12 mouse cellular contexts compared by ENCODE assay signal in the genomic region with DNA sequence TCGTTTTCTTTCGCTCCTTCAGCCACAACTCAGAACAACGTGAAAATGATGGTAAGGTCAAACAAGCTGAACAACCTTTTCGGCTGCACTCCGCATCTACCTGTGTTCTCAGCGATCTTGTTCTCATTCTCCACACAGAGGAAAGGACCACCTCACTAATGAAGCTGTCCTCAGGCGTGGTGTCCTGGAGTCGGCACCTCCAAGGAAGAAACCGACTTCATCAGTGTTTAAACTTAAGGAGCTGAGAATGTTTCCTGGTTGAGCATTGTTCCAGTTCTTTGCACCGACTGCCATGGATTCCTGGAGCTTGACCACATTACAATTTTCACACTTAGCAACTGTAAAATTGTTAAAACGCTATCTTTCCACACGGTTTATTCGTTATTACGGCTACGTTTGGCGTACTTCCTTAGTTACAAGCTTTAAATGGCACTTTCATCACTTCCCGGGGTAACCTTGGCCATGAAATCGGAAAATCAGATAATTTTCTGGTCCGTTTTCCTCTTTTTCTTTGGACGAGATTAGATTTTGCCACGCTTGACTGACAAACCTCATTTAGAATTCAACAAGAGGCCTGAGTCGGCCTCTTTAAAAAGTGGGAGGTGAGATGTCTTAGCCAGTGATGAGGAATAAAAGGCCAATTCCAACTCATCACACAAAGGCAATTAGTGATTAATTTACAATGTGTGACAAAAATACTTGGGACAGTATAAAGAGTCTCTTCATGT.
DNase-seq lines count a peak whose midpoint lies in the region; ATAC-seq and TF ChIP-seq lines count a peak whose summit lies in the region.
"Had no signal": no experiment of that assay in that cellular context is flagged by ENCODE, and none has a peak within 500 bp of the region (broad histone marks: within the 10 kb centered on the region; RNA-seq: fewer than 3 reads in every experiment).

No protein-coding gene starts in this region.

- H3K4me2 ChIP-seq in kidney, embryonic 15.5 days, result 0 out of 2 replicates have a peak overlapping the region, but pooled peaks have one; percentile 10
- H3K4me2 ChIP-seq in embryonic facial prominence, embryonic 14.5 days (ENCODE audit: low read depth, low read length), result no peak overlapping the region
- H3K4me2 ChIP-seq in hindbrain, embryonic 15.5 days, result peak overlapping the region; percentile 50
- peak overlapping the region; percentile 12; the same call in 1 of the 2 replicates for H3K4me2 ChIP-seq in neural tube, embryonic 14.5 days (ENCODE audit: low read depth, low read length)

- H3K9me3 ChIP-seq in kidney, embryonic 15.5 days (replicated peaks), result no peaks in the 10 kb centered on the region
- H3K9me3 ChIP-seq in embryonic facial prominence, embryonic 14.5 days (ENCODE audit: control insufficient read depth, low read length), result no peaks in the 10 kb centered on the region
- H3K9me3 ChIP-seq in hindbrain, embryonic 15.5 days, result no peaks in the 10 kb centered on the region
- no peaks in the 10 kb centered on the region for H3K9me3 ChIP-seq in neural tube, embryonic 14.5 days (ENCODE audit: control insufficient read depth, low read length)
- H3K9me3 ChIP-seq: megakaryocyte, embryonic 14.5 days had no signal

- H3K27ac ChIP-seq in kidney, embryonic 15.5 days, result no peak overlapping the region
- no peak overlapping the region for H3K27ac ChIP-seq in embryonic facial prominence, embryonic 14.5 days (replicated peaks; ENCODE audit: low read depth, low read length)
- no peak overlapping the region for H3K27ac ChIP-seq in hindbrain, embryonic 15.5 days (replicated peaks)
- no peak overlapping the region for H3K27ac ChIP-seq in neural tube, embryonic 14.5 days (ENCODE audit: low read depth, low read length)
- no peak overlapping the region for H3K27ac ChIP-seq in heart, adult 2 months
- H3K27ac ChIP-seq: liver, embryonic 14.5 days had no signal

- TF ChIP-seq EP300 in heart, adult 2 months (IDR thresholded peaks at IDR 0.05; ENCODE audit: insufficient read depth, low read depth, low read length), result no peak

- no peaks in the 10 kb centered on the region for H3K4me1 ChIP-seq in kidney, embryonic 15.5 days
- no peaks in the 10 kb centered on the region for H3K4me1 ChIP-seq in embryonic facial prominence, embryonic 14.5 days (ENCODE audit: control insufficient read depth, insufficient read depth, low read length)
- peaks cover 7% of the 10 kb centered on the region for H3K4me1 ChIP-seq in hindbrain, embryonic 15.5 days (replicated peaks)
- H3K4me1 ChIP-seq in neural tube, embryonic 14.5 days (ENCODE audit: control insufficient read depth, insufficient read depth, low read length), result no peaks in the 10 kb centered on the region
- no peaks in the 10 kb centered on the region for H3K4me1 ChIP-seq in heart, adult 2 months (ENCODE audit: control insufficient read depth, insufficient read depth, low read length)
- H3K4me1 ChIP-seq: megakaryocyte, embryonic 14.5 days had no signal

- 68% methylated on average over 22 of the region's 22 CpGs for WGBS in kidney, embryonic 15.5 days
- 67% methylated on average over 22 of the region's 22 CpGs for WGBS in embryonic facial prominence, embryonic 14.5 days
- WGBS in hindbrain, embryonic 15.5 days, result 27% methylated on average over 22 of the region's 22 CpGs
- 25% methylated on average over 22 of the region's 22 CpGs for WGBS in neural tube, embryonic 14.5 days
- 75% methylated on average over 22 of the region's 22 CpGs for WGBS in heart, adult 2 months

- no peaks in the 10 kb centered on the region for H3K79me2 ChIP-seq in heart, adult 2 months (replicated peaks; ENCODE audit: control insufficient read depth, insufficient read depth, low read length)

- no peak for TF ChIP-seq CTCF in heart, adult 2 months (IDR thresholded peaks at IDR 0.05)

- no peak overlapping the region for H3K4me3 ChIP-seq in kidney, embryonic 15.5 days (replicated peaks)
- H3K4me3 ChIP-seq in embryonic facial prominence, embryonic 14.5 days (ENCODE audit: low read depth, low read length), result no peak overlapping the region
- peak overlapping the region; percentile 21; the same call in 1 of the 2 replicates for H3K4me3 ChIP-seq in hindbrain, embryonic 15.5 days
- H3K4me3 ChIP-seq in neural tube, embryonic 14.5 days (ENCODE audit: low read depth, low read length), result no peak overlapping the region
- no peak overlapping the region for H3K4me3 ChIP-seq in heart, adult 2 months
- H3K4me3 ChIP-seq: megakaryocyte, embryonic 14.5 days had no signal

- intact Hi-C loops in heart, adult 2 months (cut with DNase I), result no loop called here

- no peak for DNase-seq in kidney, postnatal 25 days
- DNase-seq in embryonic facial prominence, embryonic 14.5 days (ENCODE audit: low spot score), result peak; percentile 35
- no peak for DNase-seq in layer of hippocampus, adult 18-20 months (ENCODE audit: low spot score in 2 of 2)
- no peak for DNase-seq in heart, adult 2 months
- DNase-seq: right cerebral cortex, postnatal 25 days; thymus, adult 18-20 months had no signal

- no peak for TF ChIP-seq POLR2A in heart, adult 2 months (IDR thresholded peaks at IDR 0.05; ENCODE audit: insufficient read depth, low read depth, low read length)

- no peak overlapping the region for H3K9ac ChIP-seq in kidney, embryonic 15.5 days
- H3K9ac ChIP-seq in embryonic facial prominence, embryonic 14.5 days (ENCODE audit: low read depth, low read length), result no peak overlapping the region
- no peak overlapping the region for H3K9ac ChIP-seq in hindbrain, embryonic 15.5 days
- H3K9ac ChIP-seq in neural tube, embryonic 14.5 days (replicated peaks; ENCODE audit: low read depth, low read length), result no peak overlapping the region
- H3K9ac ChIP-seq in heart, adult 2 months (ENCODE audit: low read depth, low read length), result no peak overlapping the region
- H3K9ac ChIP-seq: liver, embryonic 14.5 days had no signal

- ATAC-seq in kidney, embryonic 15.5 days (replicated peaks; ENCODE audit: low FRiP score), result no peak
- ATAC-seq in embryonic facial prominence, embryonic 14.5 days (ENCODE audit: low read depth), result no peak
- no peak for ATAC-seq in hindbrain, embryonic 15.5 days (ENCODE audit: low FRiP score, low read depth)
- peak; percentile 54; the same call in 1 of the 2 replicates for ATAC-seq in neural tube, embryonic 14.5 days (ENCODE audit: low read depth)

- H3K36me3 ChIP-seq in kidney, embryonic 15.5 days, result no peaks in the 10 kb centered on the region
- no peaks in the 10 kb centered on the region for H3K36me3 ChIP-seq in embryonic facial prominence, embryonic 14.5 days (ENCODE audit: control insufficient read depth, insufficient read depth, low read length)
- H3K36me3 ChIP-seq in hindbrain, embryonic 15.5 days, result no peaks in the 10 kb centered on the region
- no peaks in the 10 kb centered on the region for H3K36me3 ChIP-seq in neural tube, embryonic 14.5 days (ENCODE audit: control insufficient read depth, insufficient read depth, low read length)
- no peaks in the 10 kb centered on the region for H3K36me3 ChIP-seq in heart, adult 2 months (ENCODE audit: control insufficient read depth, insufficient read depth, low read length)

- H3K27me3 ChIP-seq in kidney, embryonic 15.5 days, result no peaks in the 10 kb centered on the region
- H3K27me3 ChIP-seq in embryonic facial prominence, embryonic 14.5 days (replicated peaks; ENCODE audit: control insufficient read depth, insufficient read depth, low read length), result no peaks in the 10 kb centered on the region
- no peaks in the 10 kb centered on the region for H3K27me3 ChIP-seq in hindbrain, embryonic 15.5 days
- no peaks in the 10 kb centered on the region; the same call in 1 of the 2 replicates for H3K27me3 ChIP-seq in neural tube, embryonic 14.5 days (ENCODE audit: control insufficient read depth, insufficient read depth, low read length)
- H3K27me3 ChIP-seq in heart, adult 2 months (ENCODE audit: control insufficient read depth, insufficient read depth, low read length), result no peaks in the 10 kb centered on the region
- H3K27me3 ChIP-seq: CH12.LX; megakaryocyte, embryonic 14.5 days had no signal
